Mouse (Mus musculus): ENCODE data around the gene Uvrag.

GRCm38 (mm10) chr7:98938621-98939020 lies 202.3 kb downstream of the Uvrag start:
- TF ChIP-seq CTCF (IDR thresholded peaks at IDR 0.05; ENCODE audit: low read depth, low read length): no peak
- no peak for TF ChIP-seq GATA1 (IDR thresholded peaks at IDR 0.05; ENCODE audit: borderline replicate concordance, low read length)
- no peak for TF ChIP-seq GATA2 (IDR thresholded peaks at IDR 0.05; ENCODE audit: borderline replicate concordance, low read depth, low read length)
- TF ChIP-seq POLR2AphosphoS5 (IDR thresholded peaks at IDR 0.05; ENCODE audit: insufficient replicate concordance, low read depth, low read length): no peak

All from G1E (cell line).